Mouse (Mus musculus) C2C12 (cell line): ENCODE measurements at regions not wholly inside any gene's neighbourhood (a gene's known extent, or its start where the extent isn't known, plus 50 kb on each side); places are given as distances from the start of the nearest gene placed in this dataset.

Experiments used
- CEBPB ChIP-seq: IDR thresholded peaks from one replicate; pipeline ENCODE4 v1.6.1; 2011; ENCODE audit warnings: low read depth, mild to moderate bottlenecking, control low read depth, moderate library complexity
- CTCF ChIP-seq: IDR thresholded peaks from one replicate; pipeline ENCODE4 v1.5.1; 2011; ENCODE audit not compliant: control insufficient read depth, insufficient read depth, insufficient read length
- MAX ChIP-seq: IDR thresholded peaks from one replicate; pipeline ENCODE4 v1.6.1; 2011; ENCODE audit warnings: mild to moderate bottlenecking, control low read depth
- USF1 ChIP-seq: IDR thresholded peaks from one replicate; pipeline ENCODE4 v1.6.1; 2011; ENCODE audit warnings: low read depth, mild to moderate bottlenecking, control low read depth, moderate library complexity

GRCm38 (mm10) chr15:8854336-8854735 is 113.4 kb upstream of the Ranbp3l start:
- TF ChIP-seq CTCF, result no peak
- peak; percentile 97 for TF ChIP-seq USF1
- peak; percentile 84 for TF ChIP-seq CEBPB
- TF ChIP-seq MAX, result peak; percentile 91
